Mouse (Mus musculus): Measurements from ENCODE around the gene Lhb. TPM values are rescaled to one million over a fixed set of nuclear protein-coding genes. Genes with fewer than 3 reads are reported as not detected.

Gene Lhb
- polyA plus RNA-seq, 1 experiment from 2014 or later: not detected

GRCm38 (mm10) chr7:45407836-45408235, 12.8 kb upstream of the Lhb start:
- Histone ChIP-seq H3K79me2 (ENCODE audit: inconsistent target) (no peaks in the 10 kb centered on the region), H3K4me3 (ENCODE audit: inconsistent target) (no peak overlapping the region), H3K27ac (no peak overlapping the region), H3K36me3 (ENCODE audit: inconsistent target) (no peaks in the 10 kb centered on the region)
- 71% methylated on average over 9 of the region's 10 CpGs for WGBS (ENCODE audit: missing documents)

- WGBS (ENCODE audit: missing documents): 79% methylated on average over 7 of the region's 7 CpGs
- H3K36me3 ChIP-seq (ENCODE audit: inconsistent target): no peaks in the 10 kb centered on the region
- H3K4me3 ChIP-seq (ENCODE audit: inconsistent target): no peak overlapping the region
- no peaks in the 10 kb centered on the region for H3K79me2 ChIP-seq (ENCODE audit: inconsistent target)
- no peak overlapping the region for H3K27ac ChIP-seq
Measured at GRCm38 (mm10) chr7:45408351-45408750, 12.3 kb upstream of the Lhb start.

- no peak overlapping the region for H3K27ac ChIP-seq
- no peak overlapping the region for H3K4me3 ChIP-seq (ENCODE audit: inconsistent target)
- WGBS (ENCODE audit: missing documents): 89% methylated on average over 17 of the region's 17 CpGs
- no peaks in the 10 kb centered on the region for H3K79me2 ChIP-seq (ENCODE audit: inconsistent target)
- H3K36me3 ChIP-seq (ENCODE audit: inconsistent target): no peaks in the 10 kb centered on the region
Measured at GRCm38 (mm10) chr7:45408949-45409348, 11.7 kb upstream of the Lhb start.

GRCm38 (mm10) chr7:45409497-45410163, 11.0 kb upstream of the Lhb start:
- Histone ChIP-seq H3K4me3 (ENCODE audit: inconsistent target) (no peak overlapping the region), H3K27ac (no peak overlapping the region), H3K79me2 (ENCODE audit: inconsistent target) (no peaks in the 10 kb centered on the region), H3K36me3 (ENCODE audit: inconsistent target) (no peaks in the 10 kb centered on the region)
- 87% methylated on average over 8 of the region's 8 CpGs for WGBS (ENCODE audit: missing documents)

- WGBS (ENCODE audit: missing documents): 68% methylated on average over 2 of the region's 2 CpGs
- Histone ChIP-seq H3K36me3 (ENCODE audit: inconsistent target) (no peaks in the 10 kb centered on the region), H3K79me2 (ENCODE audit: inconsistent target) (no peaks in the 10 kb centered on the region)
Measured at GRCm38 (mm10) chr7:45412421-45412820, 8.2 kb upstream of the Lhb start.

GRCm38 (mm10) chr7:45413113-45413863, 7.3 kb upstream of the Lhb start, which contains the start of gene Ntf5:
Ntf5 (plus strand) TSS chr7:45413695.
- Histone ChIP-seq H3K4me3 (ENCODE audit: inconsistent target) (no peak within 1 kb of the TSS), H3K36me3 (ENCODE audit: inconsistent target) (no peaks in the 10 kb centered on the region), H3K27ac (no peak within 1 kb of the TSS), H3K79me2 (ENCODE audit: inconsistent target) (no peaks in the 10 kb centered on the region)
- WGBS (ENCODE audit: missing documents): 8% methylated on average over 37 of the region's 45 CpGs

More at GRCm38 (mm10) chr7:45412421-45412820, 8.2 kb upstream of the Lhb start:
- Histone ChIP-seq H3K4me3 (ENCODE audit: inconsistent target) (no peak overlapping the region), H3K27ac (no peak overlapping the region)

- 3% methylated on average over 20 of the region's 27 CpGs for WGBS (ENCODE audit: missing documents)
Measured at GRCm38 (mm10) chr7:45413864-45414739, 6.5 kb upstream of the Lhb start.

GRCm38 (mm10) chr7:45414740-45415224, 5.8 kb upstream of the Lhb start:
- WGBS (ENCODE audit: missing documents): 16% methylated on average over 12 of the region's 12 CpGs
- Histone ChIP-seq H3K36me3 (ENCODE audit: inconsistent target) (no peaks in the 10 kb centered on the region), H3K4me3 (ENCODE audit: inconsistent target) (no peak overlapping the region), H3K79me2 (ENCODE audit: inconsistent target) (no peaks in the 10 kb centered on the region), H3K27ac (no peak overlapping the region)

More at GRCm38 (mm10) chr7:45413864-45414739, 6.5 kb upstream of the Lhb start:
- Histone ChIP-seq H3K27ac (no peak overlapping the region), H3K4me3 (ENCODE audit: inconsistent target) (no peak overlapping the region), H3K79me2 (ENCODE audit: inconsistent target) (no peaks in the 10 kb centered on the region), H3K36me3 (ENCODE audit: inconsistent target) (no peaks in the 10 kb centered on the region)

- Histone ChIP-seq H3K4me3 (ENCODE audit: inconsistent target) (no peak overlapping the region), H3K79me2 (ENCODE audit: inconsistent target) (no peaks in the 10 kb centered on the region), H3K36me3 (ENCODE audit: inconsistent target) (no peaks in the 10 kb centered on the region), H3K27ac (no peak overlapping the region)
- WGBS (ENCODE audit: missing documents): 7% methylated on average over 37 of the region's 37 CpGs
Measured at GRCm38 (mm10) chr7:45415636-45416035, 5.0 kb upstream of the Lhb start.

GRCm38 (mm10) chr7:45417962-45418492, 2.6 kb upstream of the Lhb start:
- WGBS (ENCODE audit: missing documents): 9% methylated on average over 13 of the region's 13 CpGs
- peaks cover 16% of the 10 kb centered on the region; the same call in 1 of the 2 replicates for H3K36me3 ChIP-seq (ENCODE audit: inconsistent target)
- no peaks in the 10 kb centered on the region for H3K79me2 ChIP-seq (ENCODE audit: inconsistent target)

GRCm38 (mm10) chr7:45419859-45420614, 583 bp upstream of the Lhb start:
- WGBS (ENCODE audit: missing documents): 59% methylated on average over 24 of the region's 27 CpGs
- no peak overlapping the region for H3K4me3 ChIP-seq (ENCODE audit: inconsistent target)
- peaks cover 36% of the 10 kb centered on the region; the same call in 1 of the 2 replicates for H3K36me3 ChIP-seq (ENCODE audit: inconsistent target)
- no peaks in the 10 kb centered on the region for H3K79me2 ChIP-seq (ENCODE audit: inconsistent target)
- no peak overlapping the region for H3K27ac ChIP-seq

More at GRCm38 (mm10) chr7:45417962-45418492, 2.6 kb upstream of the Lhb start:
- no peak overlapping the region for H3K27ac ChIP-seq
- H3K4me3 ChIP-seq (ENCODE audit: inconsistent target): no peak overlapping the region

- no peak overlapping the region for H3K27ac ChIP-seq
- H3K79me2 ChIP-seq (ENCODE audit: inconsistent target): no peaks in the 10 kb centered on the region
- H3K36me3 ChIP-seq (ENCODE audit: inconsistent target): peaks cover 42% of the 10 kb centered on the region; the same call in 1 of the 2 replicates
- H3K4me3 ChIP-seq (ENCODE audit: inconsistent target): no peak overlapping the region
- 99% methylated on average over 14 of the region's 14 CpGs for WGBS (ENCODE audit: missing documents)
Measured at GRCm38 (mm10) chr7:45421194-45421593, 574 bp downstream of the Lhb start.

GRCm38 (mm10) chr7:45426556-45426955, 5.9 kb downstream of the Lhb start:
- no peak overlapping the region for H3K4me3 ChIP-seq (ENCODE audit: inconsistent target)
- H3K79me2 ChIP-seq (ENCODE audit: inconsistent target): peaks cover 20% of the 10 kb centered on the region
- H3K27ac ChIP-seq: no peak overlapping the region
- WGBS (ENCODE audit: missing documents): 95% methylated on average over 8 of the region's 8 CpGs
- peaks cover 65% of the 10 kb centered on the region; the same call in 1 of the 2 replicates for H3K36me3 ChIP-seq (ENCODE audit: inconsistent target)
